Mouse (Mus musculus): ENCODE data around the gene Knstrn.

GRCm38 (mm10) chr2:118790551-118791525 is 23.0 kb upstream of the Knstrn start:
- TF ChIP-seq ZNF384 (IDR thresholded peaks at IDR 0.05; ENCODE audit: low read depth, low read length) (no peak), RCOR1 (conservative IDR thresholded peaks at IDR 0.05; ENCODE audit: low read depth, low read length) (no peak), POLR2A (IDR thresholded peaks at IDR 0.05; ENCODE audit: low read depth, low read length) (no peak), KAT2A (IDR thresholded peaks at IDR 0.05; ENCODE audit: insufficient replicate concordance, low read length) (no peak), ETS1 (conservative IDR thresholded peaks at IDR 0.05; ENCODE audit: low read depth, low read length) (no peak), CTCF (conservative IDR thresholded peaks at IDR 0.05 in 1 of 2, IDR thresholded peaks at IDR 0.05 in 1 of 2; ENCODE audit: low read depth in 2 of 2, low read length in 2 of 2) (peak in 1 of 2 experiments; percentile 48; a peak in 2 of 4 replicates), HCFC1 (IDR thresholded peaks at IDR 0.05; ENCODE audit: low read depth, low read length) (no peak), GABPA (IDR thresholded peaks at IDR 0.05; ENCODE audit: insufficient replicate concordance, low read depth, low read length) (no peak), MAZ (IDR thresholded peaks at IDR 0.05; ENCODE audit: low read depth, low read length) (no peak), EP300 (IDR thresholded peaks at IDR 0.05; ENCODE audit: low read length) (no peak), USF1 (IDR thresholded peaks at IDR 0.05; ENCODE audit: low read depth, low read length) (no peak), POLR2AphosphoS2 (IDR thresholded peaks at IDR 0.05; ENCODE audit: low read depth, low read length) (no peak), BHLHE40 (IDR thresholded peaks at IDR 0.05; ENCODE audit: low read depth, low read length) (no peak), SIN3A (IDR thresholded peaks at IDR 0.05; ENCODE audit: low read length) (no peak)

Data from CH12.LX (cell line).